Mouse (Mus musculus): ENCODE measurements at regions not wholly inside any gene's neighbourhood (a gene's known extent, or its start where the extent isn't known, plus 50 kb on each side); places are given as distances from the start of the nearest gene placed in this dataset.

DNA sequence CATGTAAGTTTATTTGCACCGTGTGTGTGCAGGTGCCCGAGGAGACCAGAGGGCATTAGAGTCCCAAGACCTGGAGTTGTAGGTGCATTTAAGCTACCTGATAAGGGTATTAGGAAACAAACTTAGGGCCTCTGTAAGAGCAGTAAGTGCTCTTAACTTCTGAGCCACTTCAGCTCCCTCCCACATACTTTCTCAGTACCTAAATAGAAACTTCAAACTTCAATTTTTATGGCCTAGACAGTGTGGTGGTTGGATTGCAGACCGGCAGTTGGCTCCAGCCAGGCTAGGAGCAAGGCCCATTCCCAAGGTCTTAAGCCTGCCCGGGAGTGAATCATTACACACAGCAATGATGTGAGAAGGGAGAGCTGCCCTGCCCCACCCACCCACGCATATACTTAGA, 208.8 kb upstream of the Plpp4 start:
- no peak for DNase-seq (ENCODE audit: low read depth, low spot score)

DNA sequence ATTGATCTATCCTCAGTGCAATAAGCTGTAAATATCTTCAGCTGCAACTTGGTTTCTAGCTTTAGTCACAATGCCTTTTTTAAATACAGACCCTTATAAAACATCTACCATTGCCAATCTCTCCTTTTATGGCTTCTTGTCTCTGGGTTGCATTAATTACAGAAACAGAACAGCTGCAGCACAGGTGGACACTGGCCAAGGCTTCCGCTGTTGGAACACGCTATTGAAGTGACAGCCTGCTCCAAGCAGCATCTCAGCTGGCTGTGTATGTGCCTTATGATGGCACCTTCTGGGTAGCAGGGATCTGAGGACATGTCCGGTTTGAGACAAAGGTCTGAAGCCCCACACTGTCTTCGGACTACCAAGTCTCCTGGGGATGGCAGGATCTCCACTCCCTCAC, 207.1 kb upstream of the Plpp4 start:
- DNase-seq (ENCODE audit: low read depth, low spot score), result no peak

DNA sequence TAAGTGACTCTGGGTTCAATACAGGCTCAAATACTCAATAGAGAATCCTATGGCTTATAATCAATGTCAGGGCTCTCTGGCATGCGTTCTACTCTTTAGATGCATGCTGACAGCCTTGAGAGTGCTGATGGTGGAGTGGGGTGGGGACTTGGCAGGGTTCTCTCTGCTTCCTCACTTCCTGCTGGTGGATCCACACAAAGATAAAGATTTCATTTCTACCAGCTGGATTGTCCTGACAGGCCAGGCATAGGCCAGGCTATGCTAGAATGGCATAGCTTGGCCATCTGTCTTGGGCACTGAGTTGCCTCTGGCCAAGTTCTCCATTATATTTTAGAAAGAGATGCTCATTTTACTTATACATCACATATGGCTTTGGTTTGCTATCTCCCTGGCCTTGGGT, 206.2 kb upstream of the Plpp4 start:
- DNase-seq (ENCODE audit: low read depth, low spot score), result no peak

DNA sequence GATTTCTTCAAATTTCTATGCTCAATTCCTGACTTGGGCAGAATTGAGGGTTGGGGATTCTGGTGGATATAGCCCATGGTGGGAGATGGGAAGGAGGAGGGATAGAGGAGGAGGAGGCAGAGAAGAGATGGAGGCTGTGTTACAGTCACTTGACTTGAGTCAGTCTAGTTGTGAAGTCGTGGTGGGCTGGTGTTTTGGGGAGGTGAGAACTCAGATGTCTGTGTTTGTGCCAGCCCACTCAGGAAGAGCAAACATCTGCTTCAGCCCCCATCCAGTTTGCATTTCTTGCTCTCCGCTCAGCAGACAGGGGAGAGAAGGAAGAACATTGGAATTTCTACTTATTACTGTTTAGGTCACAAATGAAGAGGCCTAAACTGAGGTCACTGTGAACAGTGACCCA, 189.9 kb upstream of the Plpp4 start:
- DNase-seq (ENCODE audit: low read depth, low spot score), result no peak

DNA sequence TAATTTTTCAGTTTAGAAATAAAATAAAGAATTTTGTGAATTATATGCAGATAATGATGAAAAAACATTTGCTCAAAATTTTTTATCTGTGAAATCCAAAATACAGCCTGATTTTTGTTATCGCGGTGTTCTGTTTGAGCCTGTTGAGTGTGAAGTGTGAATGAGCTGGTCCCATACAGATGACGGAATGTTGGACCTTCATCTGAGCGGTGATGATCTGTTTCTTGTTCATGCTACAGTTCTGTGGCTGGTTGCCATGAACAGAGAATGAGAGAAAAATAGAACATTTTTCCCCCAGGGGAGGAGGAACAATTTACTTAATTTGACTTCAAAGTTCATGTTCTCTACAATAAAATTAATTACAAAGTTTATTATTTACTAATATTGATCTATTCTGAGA, 188.7 kb upstream of the Plpp4 start:
- DNase-seq (ENCODE audit: low read depth, low spot score), result no peak

DNA sequence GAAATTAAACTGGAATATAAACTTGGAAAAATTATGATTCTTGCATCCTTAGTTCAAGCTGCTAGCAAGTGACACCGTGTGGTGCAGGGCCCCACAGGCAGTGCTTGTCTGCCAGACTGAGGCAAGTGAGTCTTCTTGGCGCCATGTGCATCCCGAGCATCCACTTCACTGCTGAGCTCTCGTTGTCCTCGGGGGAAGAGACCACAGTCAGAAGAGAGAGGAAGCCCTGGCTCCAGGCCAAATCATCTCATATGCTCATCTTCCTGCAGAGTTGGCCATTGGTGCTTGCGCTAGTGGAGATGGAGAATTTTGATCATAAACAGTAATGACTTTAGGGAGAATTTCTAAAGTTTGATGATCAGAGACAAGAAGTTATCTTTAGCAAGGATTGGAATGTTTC, 177.0 kb upstream of the Plpp4 start:
- DNase-seq (ENCODE audit: low read depth, low spot score), result no peak

DNA sequence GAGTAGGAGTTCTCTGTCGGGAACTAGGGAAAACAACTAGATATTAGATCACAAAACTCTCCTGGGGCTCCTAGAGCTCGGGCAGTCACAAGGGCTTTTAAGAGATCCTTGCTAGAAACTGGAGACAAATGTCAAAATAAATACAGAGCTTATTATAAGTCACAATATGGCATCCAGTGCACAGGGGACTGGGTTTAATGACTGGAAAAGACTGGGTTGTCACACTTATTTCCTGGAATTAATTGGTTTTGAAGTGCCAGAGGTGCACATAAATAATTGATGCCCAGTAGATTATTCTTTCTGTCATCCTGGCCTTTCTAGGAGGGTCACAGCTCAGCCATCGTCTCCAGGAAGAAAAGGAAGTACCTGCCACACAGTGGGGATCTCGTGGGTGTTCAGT, 165.4 kb upstream of the Plpp4 start:
- no peak for DNase-seq (ENCODE audit: low read depth, low spot score)

DNA sequence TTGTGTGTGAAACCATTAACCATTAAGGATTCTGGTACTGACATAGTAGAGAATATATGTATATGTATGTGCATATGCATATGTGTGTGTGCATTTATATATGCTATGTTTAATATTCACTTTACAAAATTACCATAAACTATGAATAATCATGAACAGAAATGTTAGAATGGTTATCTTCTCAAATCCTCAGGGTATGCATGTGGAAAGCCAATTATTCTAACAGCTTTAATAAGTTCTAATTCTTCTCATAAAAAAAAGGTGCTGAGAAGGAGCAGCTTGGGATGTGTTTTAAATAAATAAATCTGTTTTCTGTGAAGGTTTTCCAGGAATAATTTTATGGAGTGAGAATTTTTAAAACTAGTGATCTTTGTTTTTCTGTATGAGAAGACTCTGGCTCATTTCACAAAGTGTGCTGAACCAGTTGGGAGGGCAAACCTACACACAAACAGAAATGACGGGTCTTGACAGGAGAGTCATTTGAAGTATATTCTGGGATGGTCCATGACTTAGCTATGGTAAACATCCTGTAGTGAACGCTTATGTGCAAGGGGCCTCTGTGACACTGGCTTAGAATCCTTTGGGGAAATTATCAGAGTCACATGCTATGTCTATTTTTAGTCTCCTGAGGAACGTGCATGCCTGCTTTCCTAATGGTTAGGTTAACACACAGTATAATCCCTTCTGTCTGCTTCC, 160.3 kb upstream of the Plpp4 start:
- no peak for DNase-seq (ENCODE audit: low read depth, low spot score)

DNA sequence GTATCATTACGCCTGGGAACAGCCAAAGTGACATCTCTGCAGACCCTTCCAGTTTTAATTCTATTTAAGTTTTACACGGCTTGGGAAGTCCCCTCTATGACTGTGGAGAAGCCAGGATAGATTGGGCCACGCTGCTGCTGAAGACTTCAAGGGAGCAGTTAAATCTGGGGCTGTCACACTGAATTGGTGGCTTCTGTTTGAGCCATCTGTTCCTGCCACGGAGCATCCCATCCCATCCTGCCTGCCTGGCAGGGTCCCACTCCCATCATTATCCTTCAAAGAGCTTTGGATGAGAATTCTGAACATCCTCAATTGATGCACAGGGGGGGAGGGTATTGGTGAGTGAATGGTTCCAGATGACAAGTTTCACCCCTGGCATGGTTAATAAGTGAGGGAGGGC, 154.4 kb upstream of the Plpp4 start:
- no peak for DNase-seq (ENCODE audit: low read depth, low spot score)

DNA sequence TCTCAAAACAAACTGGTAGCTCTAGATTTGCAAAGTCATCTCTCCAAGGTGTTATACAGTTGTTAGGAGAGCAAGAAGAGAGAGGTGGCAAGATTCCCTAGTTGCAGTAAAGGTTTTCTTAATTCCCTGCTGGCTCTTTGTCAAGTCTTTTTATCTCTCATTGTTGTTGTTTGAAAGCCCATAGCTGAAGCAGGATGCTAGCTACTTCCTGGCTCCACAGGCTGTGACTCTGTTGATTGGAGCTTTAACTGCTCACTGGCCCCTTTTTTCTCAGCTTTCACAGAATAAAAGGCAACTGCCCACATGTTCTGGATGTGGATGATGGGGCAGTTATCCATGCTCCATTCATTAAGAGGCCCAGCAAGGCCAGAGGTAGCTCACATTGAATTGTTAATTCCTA, 122.7 kb upstream of the Plpp4 start:
- no peak for DNase-seq (ENCODE audit: low read depth, low spot score)

DNA sequence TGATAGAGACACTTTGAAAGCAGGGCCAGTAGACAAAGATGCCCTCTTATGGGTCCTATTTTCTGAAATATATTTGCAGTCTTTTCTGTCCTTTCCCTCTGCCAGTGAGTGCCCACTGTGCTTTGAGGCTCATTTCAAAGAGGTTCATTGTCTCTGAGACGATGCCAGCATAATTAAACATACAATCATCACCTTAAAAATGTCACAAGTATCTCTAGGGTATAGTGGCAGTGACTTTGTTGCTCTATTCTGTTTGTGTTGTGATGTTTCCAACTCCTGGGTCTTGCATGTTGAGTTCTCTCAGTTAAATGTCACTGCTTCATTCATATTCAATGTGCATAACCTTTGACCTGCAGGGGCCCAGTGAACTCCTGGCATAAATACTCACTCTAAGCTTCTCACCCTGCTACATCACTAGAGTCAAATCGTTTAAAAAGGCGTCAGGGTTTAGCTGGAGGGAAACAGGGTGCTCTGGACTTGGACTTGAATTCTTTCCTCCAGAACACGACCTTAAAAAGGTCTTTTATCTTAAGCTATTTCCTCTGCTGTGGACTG, 122.1 kb upstream of the Plpp4 start:
- DNase-seq (ENCODE audit: low read depth, low spot score), result no peak

DNA sequence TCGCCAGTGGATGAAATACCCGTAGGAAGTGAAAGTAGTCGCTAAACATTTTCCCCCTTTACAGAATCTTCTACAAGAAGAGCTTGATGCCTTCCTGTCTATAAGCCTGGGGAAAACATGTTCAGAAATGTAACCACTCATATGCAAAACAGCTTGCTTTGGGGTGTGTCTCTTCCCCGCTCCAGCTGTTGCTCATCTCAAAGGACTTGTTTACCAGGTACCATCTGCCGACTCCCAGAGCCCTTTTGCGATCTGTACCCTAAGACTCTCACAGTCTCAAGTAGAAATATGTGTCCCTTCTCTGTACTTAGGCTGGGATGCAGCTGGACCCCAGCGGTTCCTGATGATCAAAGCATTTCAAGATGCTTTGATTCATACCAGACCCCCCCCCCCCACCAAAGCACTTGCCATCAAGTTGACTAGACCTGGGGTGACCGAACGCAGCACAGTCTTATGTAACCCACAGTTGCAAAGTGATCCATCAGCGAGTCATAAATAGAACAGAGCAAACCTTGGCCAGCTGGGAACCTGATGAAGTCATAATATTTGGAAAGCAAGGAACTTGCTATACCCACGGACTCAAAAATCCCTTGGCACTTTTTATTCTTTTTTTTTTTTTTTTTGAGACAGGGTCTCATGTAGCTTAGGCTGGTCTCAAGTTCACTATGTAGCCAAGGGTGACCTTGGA, 119.4 kb upstream of the Plpp4 start:
- DNase-seq (ENCODE audit: low read depth, low spot score), result no peak

DNA sequence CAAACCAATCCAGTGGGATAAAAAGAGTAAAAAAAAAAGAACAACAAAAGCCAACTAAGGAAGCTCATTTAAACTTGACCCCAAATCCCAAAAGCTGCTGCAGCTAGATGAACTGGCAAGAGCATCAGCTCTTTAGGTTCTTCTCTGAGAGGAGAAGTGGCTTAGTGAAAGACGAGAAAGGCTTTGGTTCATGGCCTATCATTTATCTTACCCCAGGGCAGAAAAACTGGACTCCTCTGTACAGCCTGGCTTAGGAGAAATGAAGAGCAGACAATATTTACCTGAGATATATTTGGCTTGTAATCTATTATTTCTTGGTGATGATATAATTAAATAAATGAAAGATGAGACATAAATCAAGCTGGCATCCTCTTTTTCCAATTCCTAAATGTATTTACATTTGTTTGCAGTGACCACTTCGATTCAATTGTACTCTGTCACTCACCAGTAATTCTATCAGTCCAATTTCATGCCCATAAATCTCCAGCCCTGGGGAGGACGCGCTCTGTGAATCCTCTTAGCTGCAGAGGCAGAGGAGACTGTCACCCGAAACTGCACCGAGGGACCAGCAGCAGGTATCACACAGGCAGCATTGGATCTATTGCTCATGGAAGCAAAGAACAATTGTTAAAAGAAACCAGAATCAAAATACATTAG, 114.8 kb upstream of the Plpp4 start:
- DNase-seq (ENCODE audit: low read depth, low spot score), result peak; percentile 7

DNA sequence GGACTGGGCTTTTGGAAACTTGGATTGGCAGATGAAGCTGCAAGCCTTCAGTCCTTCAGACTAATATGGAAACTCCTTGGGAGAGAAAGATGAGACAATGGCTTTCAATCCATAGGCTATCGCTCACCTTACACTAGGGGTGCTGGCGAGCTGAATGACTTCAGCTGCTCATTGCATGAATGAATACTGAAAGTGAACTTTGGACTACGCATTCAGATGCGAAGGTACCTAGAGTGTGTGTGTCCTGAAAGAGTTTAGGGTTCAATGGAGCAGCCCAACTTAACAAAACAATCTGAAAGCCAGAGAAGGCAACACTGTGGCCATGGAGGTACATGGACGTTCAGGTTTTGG, 114.3 kb upstream of the Plpp4 start:
- DNase-seq (ENCODE audit: low read depth, low spot score), result no peak

DNA sequence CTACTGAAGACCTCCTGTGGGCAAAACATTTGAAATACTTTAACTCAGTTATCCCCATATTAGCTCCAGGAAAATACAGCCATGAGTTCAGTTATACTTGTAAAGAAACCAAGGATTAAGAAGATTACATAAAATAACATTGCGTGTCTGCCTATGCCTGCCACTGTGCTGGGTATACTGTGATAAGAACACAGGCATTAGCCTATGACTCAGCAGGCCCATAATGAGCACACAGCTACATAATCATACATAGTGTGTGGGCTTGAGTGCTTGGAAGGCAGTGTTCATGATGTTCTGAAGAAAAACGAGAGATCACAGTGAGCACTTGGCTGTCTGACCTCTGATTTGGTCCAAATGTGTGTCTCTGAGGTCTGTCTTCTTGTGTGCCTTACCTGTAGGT, 101.3 kb upstream of the Plpp4 start:
- no peak for DNase-seq (ENCODE audit: low read depth, low spot score)

DNA sequence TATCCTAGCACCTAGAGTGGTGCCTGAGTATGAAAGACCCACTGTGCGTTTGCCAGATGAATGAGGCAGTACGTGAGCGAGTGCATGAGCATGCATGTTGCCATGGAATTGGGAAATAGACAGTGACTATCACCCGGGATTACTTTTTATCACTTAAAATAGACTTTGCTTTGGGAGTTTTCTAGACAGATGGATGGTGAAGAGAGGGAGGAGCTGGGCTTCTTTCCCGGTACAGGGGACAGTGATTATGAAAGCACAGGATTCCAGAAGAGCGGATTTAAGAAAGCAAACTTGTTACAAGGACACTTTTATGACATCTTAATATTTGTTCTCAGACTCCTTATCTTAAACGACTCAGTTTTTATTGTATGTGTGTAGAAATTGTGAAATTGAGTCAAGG, 86.9 kb upstream of the Plpp4 start:
- DNase-seq (ENCODE audit: low read depth, low spot score), result no peak

DNA sequence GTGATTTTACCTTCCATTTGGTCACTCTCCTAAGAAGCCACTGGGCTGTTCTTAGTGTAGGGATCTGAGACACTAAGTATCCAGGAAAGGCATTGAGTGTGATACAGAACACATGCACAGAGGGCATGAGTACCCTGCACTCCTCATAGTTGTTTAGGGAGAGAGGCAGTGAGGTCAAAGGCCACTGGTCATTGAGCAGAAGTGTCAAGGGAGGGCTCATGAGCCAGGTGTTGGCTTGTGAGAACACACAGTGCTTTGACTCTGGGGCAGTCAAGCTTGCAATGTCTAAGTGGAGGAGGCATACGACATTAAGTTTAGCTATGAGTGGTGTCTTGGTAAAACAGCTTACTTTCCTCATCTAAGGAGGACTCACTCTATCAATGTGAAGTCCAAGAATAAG, 65.9 kb upstream of the Plpp4 start:
- no peak for DNase-seq (ENCODE audit: low read depth, low spot score)

DNA sequence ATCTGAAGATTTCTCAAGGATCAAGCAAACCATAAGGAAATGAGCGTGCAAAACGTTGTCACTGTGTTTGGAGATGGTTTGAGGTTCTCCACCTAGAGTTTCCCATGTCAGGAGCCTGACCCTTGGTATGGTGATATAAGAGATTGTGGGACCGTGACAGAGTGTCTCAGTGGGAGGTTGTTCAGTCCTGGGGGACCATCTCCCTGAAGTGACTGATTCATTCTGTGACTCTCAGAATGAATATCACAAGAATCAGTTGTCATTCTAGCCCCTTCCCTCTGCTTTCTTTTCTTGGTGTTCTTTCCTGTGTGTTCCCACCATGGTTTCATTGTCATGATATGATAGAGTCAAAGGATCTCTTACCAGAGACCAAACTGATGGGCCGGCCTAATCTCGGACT, 49.8 kb upstream of the Plpp4 start:
- no peak for DNase-seq (ENCODE audit: low read depth, low spot score)

Data from embryo, embryonic 11.5 days (tissue).